Mouse (Mus musculus) midbrain, embryonic 12.5 days (tissue): ENCODE measurements around the gene Slc7a1. TPM values are rescaled to one million over a fixed set of nuclear protein-coding genes. Genes with fewer than 3 reads are reported as not detected.

Source experiments
- ATAC-seq: fragments of 200-750 bp; cut with Nextera tagmentation; 2 replicates; pipeline ENCODE4 v1.8.0; 2017; ENCODE audit warnings: low read depth, moderate TSS enrichment, moderate library complexity; ENCODE audit not compliant: low FRiP score
- H3K27ac ChIP-seq: fragments of 300-500 bp; sonication (generic); replicated peaks from 2 replicates; pipeline ENCODE4 v1.5.1; 2016; ENCODE audit warnings: mild to moderate bottlenecking
- H3K27me3 ChIP-seq: fragments of 300-500 bp; sonication (generic); 2 replicates; pipeline ENCODE4 v1.6.1; 2016; ENCODE audit warnings: mild to moderate bottlenecking
- H3K36me3 ChIP-seq: fragments of 300-500 bp; sonication (generic); 2 replicates; pipeline ENCODE4 v1.6.1; 2016
- H3K4me1 ChIP-seq: fragments of 300-500 bp; sonication (generic); 2 replicates; pipeline ENCODE4 v1.6.1; 2016
- H3K4me2 ChIP-seq: fragments of 300-500 bp; sonication (generic); replicated peaks from 2 replicates; pipeline ENCODE4 v1.6.1; 2016; ENCODE audit warnings: mild to moderate bottlenecking, moderate library complexity
- H3K4me3 ChIP-seq: fragments of 300-500 bp; sonication (generic); 2 replicates; pipeline ENCODE4 v1.5.1; 2016; ENCODE audit warnings: mild to moderate bottlenecking
- H3K9ac ChIP-seq: fragments of 300-500 bp; sonication (generic); replicated peaks from 2 replicates; pipeline ENCODE4 v1.6.1; 2016; ENCODE audit warnings: mild to moderate bottlenecking, moderate library complexity
- H3K9me3 ChIP-seq: fragments of 300-500 bp; sonication (generic); 2 replicates; pipeline ENCODE4 v1.6.1; 2016; ENCODE audit warnings: mild to moderate bottlenecking
- WGBS: fragments of 180-500 bp; shearing (Covaris S2); methylation state at CpG from one replicate; pipeline ENCODE4 v1.1.7; 2016; 5-methylcytosine and 5-hydroxymethylcytosine counted together
- polyA plus RNA-seq: library from polyadenylated mRNA; unstranded; fragments of >200 nt; fragmentation: Nextera tagmentation; extraction: Ambion mirVana; gene quantifications from 2 replicates; pipeline ENCODE4 v1.2.1, GENCODE M21; 2016

Gene Slc7a1
- polyA plus RNA-seq, 1 experiment from 2014 or later = 16.6 TPM

- H3K9me3 ChIP-seq = peaks cover 5% of the 10 kb centered on the region; the same call in 1 of the 2 replicates
- no peak overlapping the region for H3K27ac ChIP-seq
- WGBS = 79% methylated on average over 11 of the region's 11 CpGs
- peak overlapping the region; percentile 4; the same call in 1 of the 2 replicates for H3K4me3 ChIP-seq
- no peak for ATAC-seq
- no peaks in the 10 kb centered on the region for H3K36me3 ChIP-seq
- H3K9ac ChIP-seq = no peak overlapping the region
- no peak overlapping the region for H3K4me2 ChIP-seq
- H3K4me1 ChIP-seq = no peaks in the 10 kb centered on the region
- no peaks in the 10 kb centered on the region for H3K27me3 ChIP-seq
These were observed 96.7 kb downstream of the Slc7a1 start for GRCm38 (mm10) chr5:148302968-148303367.

- no peaks in the 10 kb centered on the region for H3K36me3 ChIP-seq
- WGBS = 80% methylated on average over 7 of the region's 7 CpGs
- H3K4me1 ChIP-seq = peaks cover 11% of the 10 kb centered on the region; the same call in 1 of the 2 replicates
- no peak overlapping the region for H3K4me2 ChIP-seq
- H3K9ac ChIP-seq = no peak overlapping the region
- no peak overlapping the region for H3K4me3 ChIP-seq
- H3K27ac ChIP-seq = no peak overlapping the region
- no peak for ATAC-seq
- H3K9me3 ChIP-seq = no peaks in the 10 kb centered on the region
- no peaks in the 10 kb centered on the region for H3K27me3 ChIP-seq
These were observed 106.4 kb downstream of the Slc7a1 start for GRCm38 (mm10) chr5:148293346-148293745.

GRCm38 (mm10) chr5:148292862-148293261 lies 106.8 kb downstream of the Slc7a1 start:
- no peaks in the 10 kb centered on the region for H3K36me3 ChIP-seq
- H3K9ac ChIP-seq = no peak overlapping the region
- H3K9me3 ChIP-seq = no peaks in the 10 kb centered on the region
- peaks cover 11% of the 10 kb centered on the region; the same call in 1 of the 2 replicates for H3K4me1 ChIP-seq
- WGBS = 79% methylated on average over 7 of the region's 7 CpGs
- no peaks in the 10 kb centered on the region for H3K27me3 ChIP-seq
- H3K4me3 ChIP-seq = no peak overlapping the region
- ATAC-seq = no peak
- H3K27ac ChIP-seq = no peak overlapping the region
- no peak overlapping the region for H3K4me2 ChIP-seq

GRCm38 (mm10) chr5:148289951-148290350 lies 109.8 kb downstream of the Slc7a1 start:
- ATAC-seq = peak; percentile 12; the same call in 1 of the 2 replicates
- Histone ChIP-seq H3K9ac (no peak overlapping the region), H3K9me3 (no peaks in the 10 kb centered on the region), H3K4me1 (peaks cover 11% of the 10 kb centered on the region; the same call in 1 of the 2 replicates), H3K4me2 (no peak overlapping the region), H3K36me3 (no peaks in the 10 kb centered on the region), H3K27me3 (no peaks in the 10 kb centered on the region), H3K4me3 (no peak overlapping the region), H3K27ac (no peak overlapping the region)
- 58% methylated on average over 7 of the region's 7 CpGs for WGBS

GRCm38 (mm10) chr5:148288804-148289203 lies 110.9 kb downstream of the Slc7a1 start:
- Histone ChIP-seq H3K27me3 (no peaks in the 10 kb centered on the region), H3K9me3 (no peaks in the 10 kb centered on the region), H3K4me1 (peaks cover 11% of the 10 kb centered on the region; the same call in 1 of the 2 replicates), H3K4me2 (no peak overlapping the region), H3K27ac (no peak overlapping the region), H3K4me3 (no peak overlapping the region), H3K36me3 (no peaks in the 10 kb centered on the region), H3K9ac (no peak overlapping the region)
- 72% methylated on average over 18 of the region's 18 CpGs for WGBS
- ATAC-seq = no peak

- H3K9ac ChIP-seq = no peak overlapping the region
- ATAC-seq = no peak
- peaks cover 11% of the 10 kb centered on the region; the same call in 1 of the 2 replicates for H3K4me1 ChIP-seq
- no peak overlapping the region for H3K4me2 ChIP-seq
- no peaks in the 10 kb centered on the region for H3K9me3 ChIP-seq
- H3K4me3 ChIP-seq = no peak overlapping the region
- no peak overlapping the region for H3K27ac ChIP-seq
- WGBS = 90% methylated on average over 5 of the region's 5 CpGs
- no peaks in the 10 kb centered on the region for H3K36me3 ChIP-seq
- H3K27me3 ChIP-seq = no peaks in the 10 kb centered on the region
These were observed 112.2 kb downstream of the Slc7a1 start for GRCm38 (mm10) chr5:148287529-148287928.

- H3K4me1 ChIP-seq = no peaks in the 10 kb centered on the region
- H3K27me3 ChIP-seq = no peaks in the 10 kb centered on the region
- H3K9me3 ChIP-seq = no peaks in the 10 kb centered on the region
- H3K27ac ChIP-seq = no peak overlapping the region
- H3K36me3 ChIP-seq = no peaks in the 10 kb centered on the region
- H3K4me2 ChIP-seq = no peak overlapping the region
- no peak overlapping the region for H3K4me3 ChIP-seq
- H3K9ac ChIP-seq = no peak overlapping the region
- no peak for ATAC-seq
- 95% methylated on average over 3 of the region's 3 CpGs for WGBS
These were observed 116.1 kb downstream of the Slc7a1 start for GRCm38 (mm10) chr5:148283584-148283983.

- 80% methylated on average over 2 of the region's 2 CpGs for WGBS
- no peak for ATAC-seq
- H3K27ac ChIP-seq = no peak overlapping the region
- no peak overlapping the region for H3K9ac ChIP-seq
- H3K27me3 ChIP-seq = no peaks in the 10 kb centered on the region
- no peak overlapping the region for H3K4me2 ChIP-seq
- no peaks in the 10 kb centered on the region for H3K4me1 ChIP-seq
- H3K36me3 ChIP-seq = no peaks in the 10 kb centered on the region
- H3K9me3 ChIP-seq = no peaks in the 10 kb centered on the region
- no peak overlapping the region for H3K4me3 ChIP-seq
These were observed 116.5 kb downstream of the Slc7a1 start for GRCm38 (mm10) chr5:148283177-148283576.

GRCm38 (mm10) chr5:148282631-148283030 lies 117.1 kb downstream of the Slc7a1 start:
- Histone ChIP-seq H3K4me1 (no peaks in the 10 kb centered on the region), H3K4me2 (no peak overlapping the region), H3K27me3 (no peaks in the 10 kb centered on the region), H3K9me3 (no peaks in the 10 kb centered on the region), H3K27ac (no peak overlapping the region), H3K9ac (no peak overlapping the region), H3K4me3 (no peak overlapping the region), H3K36me3 (no peaks in the 10 kb centered on the region)
- WGBS = 85% methylated on average over 5 of the region's 5 CpGs
- no peak for ATAC-seq

- ATAC-seq = no peak
- no peaks in the 10 kb centered on the region for H3K4me1 ChIP-seq
- H3K9ac ChIP-seq = no peak overlapping the region
- 85% methylated on average over 6 of the region's 6 CpGs for WGBS
- no peak overlapping the region for H3K27ac ChIP-seq
- no peaks in the 10 kb centered on the region for H3K36me3 ChIP-seq
- no peak overlapping the region for H3K4me2 ChIP-seq
- no peak overlapping the region for H3K4me3 ChIP-seq
- no peaks in the 10 kb centered on the region for H3K27me3 ChIP-seq
- H3K9me3 ChIP-seq = no peaks in the 10 kb centered on the region
These were observed 117.6 kb downstream of the Slc7a1 start for GRCm38 (mm10) chr5:148282093-148282492.

GRCm38 (mm10) chr5:148280321-148280720 lies 119.4 kb downstream of the Slc7a1 start:
- no peaks in the 10 kb centered on the region for H3K36me3 ChIP-seq
- ATAC-seq = no peak
- H3K9me3 ChIP-seq = no peaks in the 10 kb centered on the region
- no peak overlapping the region for H3K4me2 ChIP-seq
- no peak overlapping the region for H3K4me3 ChIP-seq
- H3K9ac ChIP-seq = no peak overlapping the region
- WGBS = 91% methylated on average over 5 of the region's 5 CpGs
- no peak overlapping the region for H3K27ac ChIP-seq
- no peaks in the 10 kb centered on the region for H3K27me3 ChIP-seq
- no peaks in the 10 kb centered on the region for H3K4me1 ChIP-seq

GRCm38 (mm10) chr5:148278233-148278632 lies 121.5 kb downstream of the Slc7a1 start:
- no peak overlapping the region for H3K4me2 ChIP-seq
- H3K27ac ChIP-seq = no peak overlapping the region
- H3K4me1 ChIP-seq = no peaks in the 10 kb centered on the region
- WGBS = 88% methylated on average over 8 of the region's 8 CpGs
- no peak overlapping the region for H3K4me3 ChIP-seq
- H3K27me3 ChIP-seq = no peaks in the 10 kb centered on the region
- H3K36me3 ChIP-seq = no peaks in the 10 kb centered on the region
- H3K9ac ChIP-seq = no peak overlapping the region
- no peak for ATAC-seq
- no peaks in the 10 kb centered on the region for H3K9me3 ChIP-seq
